8 mouse cellular contexts compared by ENCODE assay signal in the genomic region with DNA sequence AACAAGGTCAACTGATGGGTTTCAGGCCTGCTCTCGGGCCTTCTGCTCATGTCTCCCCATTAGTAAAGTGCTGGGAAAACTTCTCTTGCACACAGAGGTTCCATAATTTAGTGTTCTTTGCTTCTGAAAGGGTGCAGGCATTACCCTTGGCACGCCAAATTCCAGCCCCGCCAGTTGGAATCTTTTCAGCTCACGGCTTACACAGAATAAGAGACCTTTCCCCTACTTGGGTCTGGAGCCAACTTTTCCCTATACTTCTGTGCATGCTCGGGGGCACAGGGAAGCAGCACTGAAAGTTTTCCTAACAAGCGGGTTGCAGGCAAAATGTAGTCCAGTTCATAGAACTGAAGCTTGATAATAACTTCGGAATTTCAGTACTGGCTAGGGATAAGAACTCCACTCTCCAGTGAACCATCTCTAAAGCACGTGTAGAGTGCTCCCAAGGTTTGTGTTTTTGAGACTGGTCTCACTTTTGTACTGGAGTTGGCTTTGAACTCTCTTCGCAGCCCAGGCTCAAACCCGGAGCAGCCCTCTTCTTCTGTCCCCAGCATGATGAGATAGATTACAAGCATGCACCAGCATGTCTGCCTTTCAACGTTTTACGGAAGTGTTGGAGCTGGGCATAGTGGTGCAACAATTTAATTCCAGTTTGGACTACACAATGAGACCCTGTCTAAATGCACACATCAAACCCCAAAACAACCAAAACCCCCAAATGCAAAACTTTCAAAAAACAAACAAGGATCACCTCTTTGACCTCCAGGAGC. TPM values are rescaled to one million over a fixed set of nuclear protein-coding genes. Genes with fewer than 3 reads are reported as not detected.
A peak's percentile ranks its signal among the peaks of the same experiment; 100 is the strongest.
DNase-seq lines count a peak whose midpoint lies in the region; ATAC-seq and TF ChIP-seq lines count a peak whose summit lies in the region.

No protein-coding gene starts in this region.

- peak overlapping the region; percentile 77 for H3K4me3 ChIP-seq in spleen, adult 2 months (ENCODE audit: extremely low read depth, insufficient read depth, insufficient read length)
- H3K4me3 ChIP-seq in heart, embryonic 12.5 days = peak overlapping the region; percentile 63
- H3K4me3 ChIP-seq in midbrain, embryonic 11.5 days (ENCODE audit: low read depth, low read length) = peak overlapping the region; percentile 59

- H3K9ac ChIP-seq in heart, embryonic 12.5 days = peak overlapping the region; percentile 72
- peak overlapping the region; percentile 78 for H3K9ac ChIP-seq in midbrain, embryonic 11.5 days (ENCODE audit: low read length)

- no peak for TF ChIP-seq CTCF in spleen, adult 2 months (IDR thresholded peaks at IDR 0.05; ENCODE audit: extremely low read depth, insufficient read depth, insufficient read length, insufficient replicate concordance)

- TF ChIP-seq POLR2A in spleen, adult 2 months (IDR thresholded peaks at IDR 0.05; ENCODE audit: low read depth, low read length) = no peak

- ATAC-seq in heart, embryonic 12.5 days (ENCODE audit: insufficient number of reproducible peaks, low FRiP score) = 0 out of 2 replicates have a peak, but pooled peaks have one; percentile 40
- 0 out of 2 replicates have a peak, but pooled peaks have one; percentile 6 for ATAC-seq in midbrain, embryonic 11.5 days (ENCODE audit: low FRiP score)

- DNase-seq in spleen, adult 2 months (ENCODE audit: low read depth in 1 of 2, low spot score in 2 of 2) = no peak
- DNase-seq in spleen, adult 18-20 months = no peak
- peak; percentile 77 for DNase-seq in cerebellum, adult 9-10 months
- DNase-seq in kidney, postnatal 10 days = peak; percentile 77
- peak; percentile 85 for DNase-seq in midbrain, embryonic 11.5 days (ENCODE audit: low spot score, missing footprints)
- no peak for DNase-seq in embryo, embryonic 10.5 days (ENCODE audit: low spot score)
- DNase-seq in B cell, adult 2 months = no peak

- H3K36me3 ChIP-seq in spleen, adult 2 months (ENCODE audit: control insufficient read depth, insufficient read depth, low read length) = no peaks in the 10 kb centered on the region
- H3K36me3 ChIP-seq in heart, embryonic 12.5 days = peaks cover 2% of the 10 kb centered on the region
- H3K36me3 ChIP-seq in midbrain, embryonic 11.5 days (ENCODE audit: control insufficient read depth, insufficient read depth, low read length) = no peaks in the 10 kb centered on the region

- H3K27ac ChIP-seq in spleen, adult 2 months (ENCODE audit: insufficient read depth, low read length) = peak overlapping the region; percentile 47
- H3K27ac ChIP-seq in heart, embryonic 12.5 days (ENCODE audit: poor library complexity, severe bottlenecking) = peak overlapping the region; percentile 88
- H3K27ac ChIP-seq in midbrain, embryonic 11.5 days (ENCODE audit: low read depth, low read length) = no peak overlapping the region

- H3K27me3 ChIP-seq in spleen, adult 2 months (ENCODE audit: control insufficient read depth, insufficient read depth, low read length) = no peaks in the 10 kb centered on the region
- no peaks in the 10 kb centered on the region for H3K27me3 ChIP-seq in heart, embryonic 12.5 days (replicated peaks)
- no peaks in the 10 kb centered on the region for H3K27me3 ChIP-seq in midbrain, embryonic 11.5 days (ENCODE audit: control insufficient read depth, insufficient read depth, low read length)

- H3K9me3 ChIP-seq in heart, embryonic 12.5 days (replicated peaks) = no peaks in the 10 kb centered on the region
- H3K9me3 ChIP-seq in midbrain, embryonic 11.5 days (ENCODE audit: control insufficient read depth, low read length) = no peaks in the 10 kb centered on the region

- H3K4me2 ChIP-seq in heart, embryonic 12.5 days = peak overlapping the region; percentile 73
- peak overlapping the region; percentile 62 for H3K4me2 ChIP-seq in midbrain, embryonic 11.5 days

- H3K4me1 ChIP-seq in spleen, adult 2 months (ENCODE audit: control insufficient read depth, insufficient read depth, insufficient read length) = peaks cover 6% of the 10 kb centered on the region; the same call in 1 of the 2 replicates
- H3K4me1 ChIP-seq in heart, embryonic 12.5 days (replicated peaks) = peaks cover 20% of the 10 kb centered on the region
- peaks cover 9% of the 10 kb centered on the region for H3K4me1 ChIP-seq in midbrain, embryonic 11.5 days (ENCODE audit: control insufficient read depth, insufficient read depth, low read length)

- 56% methylated on average over 12 of the region's 12 CpGs for WGBS in spleen, adult 2 months
- WGBS in heart, embryonic 12.5 days = 41% methylated on average over 12 of the region's 12 CpGs
- WGBS in midbrain, embryonic 11.5 days = 56% methylated on average over 12 of the region's 12 CpGs

RNA-seq across cellular contexts. Expression of gene Retsat, which starts 0.7 kb away (rescaled TPM):
- 5.5 and 5.9 TPM in 2 replicates for polyA plus RNA-seq in spleen, adult 2 months (2012; rRNA removed)
- 13.8 and 16.0 TPM in 2 replicates for polyA plus RNA-seq in heart, embryonic 12.5 days (2016; fragmentation: Nextera tagmentation; extraction: Ambion mirVana)
- polyA plus RNA-seq in midbrain, embryonic 11.5 days (2014; fragmentation: Nextera tagmentation; extraction: Ambion mirVana) = 5.0 and 6.8 TPM in 2 replicates

RNA-seq across cellular contexts. Expression of gene Elmod3, which starts 0.8 kb away (rescaled TPM):
- polyA plus RNA-seq in spleen, adult 2 months (2012; rRNA removed) = 12.2 and 12.9 TPM in 2 replicates
- polyA plus RNA-seq in heart, embryonic 12.5 days (2016; fragmentation: Nextera tagmentation; extraction: Ambion mirVana) = 12.6 and 13.2 TPM in 2 replicates
- polyA plus RNA-seq in midbrain, embryonic 11.5 days (2014; fragmentation: Nextera tagmentation; extraction: Ambion mirVana) = 15.4 and 17.4 TPM in 2 replicates

RNA-seq across cellular contexts. Expression of gene Tgoln1, which starts 17.8 kb away (rescaled TPM):
- polyA plus RNA-seq in spleen, adult 2 months (2012; rRNA removed) = 14.9 and 15.8 TPM in 2 replicates
- polyA plus RNA-seq in heart, embryonic 12.5 days (2016; fragmentation: Nextera tagmentation; extraction: Ambion mirVana) = 27.5 and 27.9 TPM in 2 replicates
- 48.7 and 48.9 TPM in 2 replicates for polyA plus RNA-seq in midbrain, embryonic 11.5 days (2014; fragmentation: Nextera tagmentation; extraction: Ambion mirVana)

RNA-seq across cellular contexts. Expression of gene Capg, which starts 54.8 kb away (rescaled TPM):
- polyA plus RNA-seq in spleen, adult 2 months (2012; rRNA removed) = 130 and 135 TPM in 2 replicates
- polyA plus RNA-seq in heart, embryonic 12.5 days (2016; fragmentation: Nextera tagmentation; extraction: Ambion mirVana) = 22.5 and 24.7 TPM in 2 replicates
- polyA plus RNA-seq in midbrain, embryonic 11.5 days (2014; fragmentation: Nextera tagmentation; extraction: Ambion mirVana) = 6.6 and 8.0 TPM in 2 replicates

Comparison
In these comparisons a context has a peak if more than half of its experiments do, and no peak if none do; other contexts are left out.
1. DNase-seq: peak in cerebellum, adult 9-10 months (single experiment), kidney, postnatal 10 days (single experiment) and midbrain, embryonic 11.5 days (single experiment); none in spleen, adult 2 months (0 of 2), spleen, adult 18-20 months (0 of 2), embryo, embryonic 10.5 days (single experiment) and B cell, adult 2 months (0 of 2).
2. Peak in every context shown above with its lines, with median percentiles within 50 percentile points of each other: H3K4me3 ChIP-seq.